Mouse (Mus musculus) MEL (cell line): Measurements from ENCODE around the gene Kctd8.

Experiments
- CHD2 ChIP-seq: IDR thresholded peaks from 2 replicates; pipeline ENCODE4 v1.6.1; 2011; ENCODE audit warnings: low read length, improper control_type of control experiment
- CTCF ChIP-seq, 3 experiments: IDR thresholded peaks in 2 of 3; conservative IDR thresholded peaks in 1 of 3; 2 replicates each; pipeline ENCODE4 v1.5.1; 2011 to 2012; ENCODE audit warnings: low read length in 3 of 3, low read depth in 2 of 3, mild to moderate bottlenecking in 2 of 3, improper control_type of control experiment in 1 of 3, inconsistent platforms in 1 of 3, mixed read lengths in 1 of 3, moderate library complexity in 1 of 3; ENCODE audit not compliant: control insufficient read depth in 1 of 3, insufficient read depth in 1 of 3, poor library complexity in 1 of 3, severe bottlenecking in 1 of 3
- EP300 ChIP-seq, 2 experiments: IDR thresholded peaks; 2 replicates each; pipeline ENCODE4 v1.6.1; 2011; ENCODE audit warnings: improper control_type of control experiment in 2 of 2, low read length in 2 of 2, low read depth in 1 of 2, mild to moderate bottlenecking in 1 of 2
- GABPA ChIP-seq: IDR thresholded peaks from 2 replicates; pipeline ENCODE4 v1.6.1; 2012; ENCODE audit warnings: low read depth, mild to moderate bottlenecking, inconsistent platforms, low read length, improper control_type of control experiment, moderate library complexity
- GATA1 ChIP-seq: IDR thresholded peaks from 2 replicates; pipeline ENCODE4 v1.6.1; 2011; ENCODE audit warnings: low read depth, low read length, improper control_type of control experiment
- HCFC1 ChIP-seq: IDR thresholded peaks from 2 replicates; pipeline ENCODE4 v1.6.1; 2012; ENCODE audit warnings: low read depth, mild to moderate bottlenecking, inconsistent platforms, low read length, improper control_type of control experiment, moderate library complexity
- MAFK ChIP-seq: IDR thresholded peaks from 2 replicates; pipeline ENCODE4 v1.6.1; 2011; ENCODE audit warnings: low read depth, mild to moderate bottlenecking, low read length, improper control_type of control experiment, borderline replicate concordance
- MAX ChIP-seq: IDR thresholded peaks from 2 replicates; pipeline ENCODE4 v1.6.1; 2011; ENCODE audit warnings: low read length, improper control_type of control experiment
- NELFE ChIP-seq: IDR thresholded peaks from 2 replicates; pipeline ENCODE4 v1.6.1; 2011; ENCODE audit warnings: low read depth, low read length, improper control_type of control experiment
- NRF1 ChIP-seq: IDR thresholded peaks from 2 replicates; pipeline ENCODE4 v1.6.1; 2014; ENCODE audit warnings: low read depth, mild to moderate bottlenecking, inconsistent platforms, low read length, improper control_type of control experiment, moderate library complexity; ENCODE audit not compliant: poor library complexity, insufficient read depth, severe bottlenecking
- POLR2A ChIP-seq, 2 experiments: IDR thresholded peaks; 2 replicates each; pipeline ENCODE4 v1.6.1; 2011 to 2012; ENCODE audit warnings: low read length in 2 of 2, mild to moderate bottlenecking in 2 of 2, control low read depth in 1 of 2, improper control_type of control experiment in 1 of 2, low read depth in 1 of 2, moderate library complexity in 1 of 2; ENCODE audit not compliant: control insufficient read depth in 1 of 2, insufficient read depth in 1 of 2, poor library complexity in 1 of 2
- SMC3 ChIP-seq: IDR thresholded peaks from 2 replicates; pipeline ENCODE4 v1.6.1; 2011; ENCODE audit warnings: low read depth, low read length, improper control_type of control experiment
- USF2 ChIP-seq, 2 experiments: IDR thresholded peaks; 2 replicates each; pipeline ENCODE4 v1.6.1; 2011 to 2012; ENCODE audit warnings: improper control_type of control experiment in 2 of 2, low read length in 2 of 2, borderline replicate concordance in 1 of 2, inconsistent platforms in 1 of 2, low read depth in 1 of 2, mild to moderate bottlenecking in 1 of 2; ENCODE audit not compliant: insufficient read depth in 1 of 2
- ZMIZ1 ChIP-seq: IDR thresholded peaks from 2 replicates; pipeline ENCODE4 v1.6.1; 2012; ENCODE audit warnings: low read depth, mild to moderate bottlenecking, inconsistent platforms, low read length, improper control_type of control experiment, moderate library complexity

DNA sequence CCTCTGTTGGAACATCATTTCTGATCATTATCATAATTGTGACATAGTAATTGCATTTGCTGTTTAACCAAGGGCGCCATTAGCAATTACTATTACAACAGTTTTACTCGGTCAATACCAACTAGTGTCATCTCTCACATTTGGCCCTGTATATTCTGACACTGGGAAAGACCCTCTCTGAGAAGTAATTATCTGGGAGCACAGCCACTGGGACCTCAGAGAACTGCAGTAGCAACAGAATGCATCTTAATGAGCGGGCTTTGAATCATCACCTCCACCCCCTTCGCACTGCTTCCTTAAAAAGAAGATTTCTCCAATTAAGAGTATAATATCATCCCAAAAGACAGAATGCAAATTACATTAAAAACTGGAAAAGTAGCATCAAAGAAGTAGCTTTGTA lies 200.4 kb downstream of the Kctd8 start:
- no peak for TF ChIP-seq POLR2A (IDR thresholded peaks at IDR 0.05; ENCODE audit: control insufficient read depth in 1 of 2, insufficient read depth in 1 of 2, low read depth in 1 of 2, low read length in 2 of 2, poor library complexity in 1 of 2)
- TF ChIP-seq HCFC1: no peak
- TF ChIP-seq NELFE: no peak
- TF ChIP-seq EP300 (IDR thresholded peaks at IDR 0.05; ENCODE audit: low read depth in 1 of 2, low read length in 2 of 2): no peak
- no peak for TF ChIP-seq CTCF (IDR thresholded peaks at IDR 0.05 in 2 of 3, conservative IDR thresholded peaks at IDR 0.05 in 1 of 3; ENCODE audit: control insufficient read depth in 1 of 3, insufficient read depth in 1 of 3, low read depth in 2 of 3, low read length in 3 of 3, poor library complexity in 1 of 3, severe bottlenecking in 1 of 3)
- no peak for TF ChIP-seq CHD2
- TF ChIP-seq USF2 (IDR thresholded peaks at IDR 0.05; ENCODE audit: borderline replicate concordance in 1 of 2, insufficient read depth in 1 of 2, low read depth in 1 of 2, low read length in 2 of 2): no peak
- no peak for TF ChIP-seq ZMIZ1
- no peak for TF ChIP-seq NRF1
- TF ChIP-seq MAX: no peak
- no peak for TF ChIP-seq GABPA
- no peak for TF ChIP-seq SMC3
- no peak for TF ChIP-seq GATA1
- TF ChIP-seq MAFK: no peak
